Mouse (Mus musculus) T-helper 1 cell (primary cell): ENCODE measurements around the gene Otulin.

Experiments used
- in situ Hi-C: fragments of 300-600 bp; cut with MboI, MseI; formaldehyde crosslinking; loops from one replicate; pipeline ENCODE4 v1.15.1; 2025; ENCODE audit warnings: high pct_unique_total_duplicates

Otulin gene

DNA sequence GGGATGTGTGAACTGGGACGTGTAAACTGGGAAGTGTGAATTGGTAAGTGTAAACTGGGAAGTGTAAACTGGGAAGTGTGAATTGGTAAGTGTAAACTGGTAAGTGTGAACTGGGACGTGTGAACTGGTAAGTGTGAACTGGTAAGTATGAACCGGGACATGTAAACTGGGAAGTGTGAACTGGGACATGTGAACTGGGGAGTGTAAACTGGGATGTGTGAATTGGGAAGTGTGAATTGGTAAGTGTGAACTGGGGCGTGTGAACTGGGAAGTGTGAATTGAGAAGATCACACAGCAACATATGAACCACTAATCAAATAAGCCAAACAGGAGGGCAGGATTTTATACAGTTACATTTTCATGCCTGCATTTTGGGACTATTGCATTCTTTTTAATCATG is 27.9 kb upstream of the Otulin start:
- in situ Hi-C loops = loop anchor here (5.0 kb wide), 1 partner anchor 59 kb away; no protein-coding TSS in a partner anchor

DNA sequence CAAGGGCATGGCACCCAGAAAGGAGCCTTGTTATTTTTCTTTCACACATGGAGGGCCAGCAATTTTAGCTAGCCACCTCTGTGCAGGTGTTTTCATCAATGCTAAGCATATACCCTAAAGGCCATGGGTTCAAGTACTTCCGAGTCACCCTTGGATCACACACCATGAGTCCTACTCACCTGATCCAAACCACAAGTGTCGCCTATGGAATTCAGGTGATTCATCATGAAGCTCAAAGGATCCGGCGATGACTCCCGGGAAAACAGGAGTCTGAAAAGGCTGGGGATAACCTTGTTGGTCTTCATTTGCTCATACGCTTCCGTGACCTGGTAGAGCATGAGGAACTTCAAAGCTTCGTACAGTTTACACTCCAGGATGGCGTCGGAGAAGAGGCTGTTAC is 27.4 kb upstream of the Otulin start:
- in situ Hi-C loops = loop anchor here (5.0 kb wide), 1 partner anchor 59 kb away; no protein-coding TSS in a partner anchor

DNA sequence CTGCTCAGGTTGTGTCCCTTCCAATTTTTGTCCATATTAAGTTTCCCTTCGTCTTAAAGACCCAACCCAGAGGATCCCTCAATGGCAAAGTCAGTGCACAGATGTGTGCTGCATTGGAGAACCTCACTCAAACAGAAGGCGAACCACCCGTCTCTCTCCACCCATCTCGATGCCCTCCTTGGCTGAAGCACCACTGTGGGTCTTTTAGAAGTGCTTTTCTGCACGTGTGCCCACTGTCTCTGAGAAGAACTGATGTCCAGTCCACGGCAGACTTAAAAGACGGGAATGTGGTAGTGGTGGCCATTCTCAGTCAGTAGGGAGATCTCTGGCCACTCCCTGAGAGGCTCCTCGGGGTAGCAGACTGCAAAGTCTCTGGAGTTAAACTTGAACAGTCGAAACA is 26.1 kb upstream of the Otulin start:
- in situ Hi-C loops = loop anchor here (5.0 kb wide), 1 partner anchor 61 kb away; no protein-coding TSS in a partner anchor

DNA sequence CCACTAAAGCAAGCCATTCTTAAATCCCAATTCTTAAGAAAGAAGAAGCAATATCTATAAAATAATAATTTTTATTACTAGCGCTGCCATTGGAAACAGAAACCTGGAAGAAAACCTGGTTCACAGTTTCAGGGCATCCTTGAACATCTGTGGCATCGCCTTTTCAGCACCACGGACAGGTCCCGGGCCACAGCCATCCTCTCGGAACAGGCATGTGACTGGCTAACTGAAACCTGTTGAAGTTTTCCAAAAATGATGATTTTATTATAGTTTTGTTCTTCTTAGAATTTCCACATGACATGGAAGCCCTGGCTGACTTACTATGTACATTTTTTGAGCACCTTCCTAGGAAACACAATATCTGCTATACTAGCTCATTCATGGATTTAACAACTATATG is 24.5 kb upstream of the Otulin start:
- in situ Hi-C loops = loop anchor here (5.0 kb wide), 1 partner anchor 62 kb away; no protein-coding TSS in a partner anchor

DNA sequence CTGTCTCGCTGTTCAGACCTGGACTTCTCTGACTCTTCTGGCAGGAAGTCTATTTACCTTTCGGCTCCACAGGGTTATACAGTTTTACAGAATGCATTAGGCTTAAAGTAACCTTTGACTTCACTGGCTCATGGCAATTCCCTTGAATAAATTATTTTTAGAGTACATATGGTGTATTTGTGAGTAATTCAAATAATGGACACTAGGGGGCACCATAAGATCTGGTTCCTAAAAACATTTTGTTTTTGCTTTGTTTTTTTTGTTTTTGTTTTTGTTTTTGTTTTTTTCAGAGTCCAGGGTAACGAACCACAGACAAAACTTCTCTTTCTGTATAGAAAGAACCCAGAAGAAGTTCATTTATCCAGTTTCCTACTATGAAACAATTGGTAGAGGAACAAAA is 17.2 kb upstream of the Otulin start:
- in situ Hi-C loops = no loop called here

DNA sequence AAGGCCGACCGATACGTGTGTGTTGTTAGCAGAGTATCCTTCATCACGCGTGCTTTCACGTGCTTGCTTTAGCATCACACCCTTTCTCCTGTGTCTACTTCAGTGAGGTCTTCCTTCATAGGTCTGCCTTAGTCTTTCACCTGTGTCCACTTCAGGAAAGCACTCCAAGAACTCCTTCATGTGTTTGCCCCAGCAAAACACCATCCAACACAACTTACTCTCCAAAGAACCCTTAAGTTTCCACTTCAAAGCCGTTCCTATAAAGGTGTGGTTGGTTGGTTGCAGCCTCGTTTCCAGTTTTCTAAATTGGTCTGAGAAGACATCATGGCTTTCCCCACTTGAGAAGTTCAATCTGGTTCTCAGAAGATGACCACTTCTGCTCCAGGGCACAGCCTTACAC is 16.2 kb upstream of the Otulin start:
- in situ Hi-C loops = no loop called here

DNA sequence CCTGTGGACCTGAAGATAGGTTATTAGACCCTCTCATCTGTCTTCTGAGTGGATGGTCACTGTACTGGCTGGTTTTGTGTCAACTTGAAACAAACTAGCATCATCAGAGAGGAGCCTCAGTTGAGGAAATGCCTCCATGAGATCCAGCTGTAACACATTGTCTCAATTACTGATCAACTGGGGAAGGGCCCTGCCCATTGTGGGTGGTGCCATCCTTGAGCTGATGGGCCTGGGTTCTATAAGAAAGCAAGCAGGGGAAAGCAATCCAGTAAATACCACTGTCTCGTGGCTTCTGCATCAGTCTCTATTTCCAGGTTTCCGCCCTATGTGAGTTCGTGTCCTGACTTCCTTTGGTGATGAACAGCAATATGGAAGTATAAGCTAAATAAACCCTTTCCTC is 14.8 kb upstream of the Otulin start:
- in situ Hi-C loops = no loop called here

DNA sequence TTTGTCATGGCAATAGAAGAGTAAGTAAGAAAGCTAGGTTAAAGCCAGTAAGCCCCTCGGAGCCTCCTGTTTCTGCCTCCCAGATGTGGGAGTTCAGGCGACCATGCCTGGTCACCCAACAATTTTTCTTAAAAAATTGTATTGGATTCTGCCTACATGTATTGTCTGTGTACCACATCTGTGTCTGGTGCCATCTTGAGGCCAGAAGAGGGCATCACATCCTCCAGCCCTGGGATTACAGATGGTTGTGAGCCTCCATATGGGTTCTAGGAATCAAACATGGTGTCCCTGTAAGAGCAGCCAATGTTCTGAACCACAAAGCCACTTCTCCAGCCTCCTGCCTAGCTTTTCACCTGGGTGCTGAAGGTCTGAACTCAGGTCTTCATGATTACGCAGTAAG is 12.4 kb upstream of the Otulin start:
- in situ Hi-C loops = no loop called here

DNA sequence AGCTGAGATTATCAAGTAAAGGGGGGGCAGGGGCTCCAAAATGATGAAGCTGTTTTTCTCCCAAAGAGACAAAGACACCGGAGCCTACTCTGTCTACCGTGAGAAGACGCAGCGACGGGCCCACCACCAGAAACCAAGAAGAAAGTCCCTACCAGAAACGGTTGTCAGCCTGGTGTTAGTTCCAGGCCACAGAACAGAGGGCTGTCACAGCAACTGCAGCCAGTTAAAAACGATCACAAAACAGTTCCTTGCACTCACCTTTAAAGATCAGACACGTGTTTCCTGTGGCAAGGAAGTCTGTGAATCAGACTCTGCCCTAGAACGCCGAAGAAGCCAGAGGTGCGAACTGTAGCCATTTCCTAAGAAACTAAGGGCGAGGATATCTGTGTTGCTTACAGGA is 10.7 kb upstream of the Otulin start:
- in situ Hi-C loops = no loop called here

DNA sequence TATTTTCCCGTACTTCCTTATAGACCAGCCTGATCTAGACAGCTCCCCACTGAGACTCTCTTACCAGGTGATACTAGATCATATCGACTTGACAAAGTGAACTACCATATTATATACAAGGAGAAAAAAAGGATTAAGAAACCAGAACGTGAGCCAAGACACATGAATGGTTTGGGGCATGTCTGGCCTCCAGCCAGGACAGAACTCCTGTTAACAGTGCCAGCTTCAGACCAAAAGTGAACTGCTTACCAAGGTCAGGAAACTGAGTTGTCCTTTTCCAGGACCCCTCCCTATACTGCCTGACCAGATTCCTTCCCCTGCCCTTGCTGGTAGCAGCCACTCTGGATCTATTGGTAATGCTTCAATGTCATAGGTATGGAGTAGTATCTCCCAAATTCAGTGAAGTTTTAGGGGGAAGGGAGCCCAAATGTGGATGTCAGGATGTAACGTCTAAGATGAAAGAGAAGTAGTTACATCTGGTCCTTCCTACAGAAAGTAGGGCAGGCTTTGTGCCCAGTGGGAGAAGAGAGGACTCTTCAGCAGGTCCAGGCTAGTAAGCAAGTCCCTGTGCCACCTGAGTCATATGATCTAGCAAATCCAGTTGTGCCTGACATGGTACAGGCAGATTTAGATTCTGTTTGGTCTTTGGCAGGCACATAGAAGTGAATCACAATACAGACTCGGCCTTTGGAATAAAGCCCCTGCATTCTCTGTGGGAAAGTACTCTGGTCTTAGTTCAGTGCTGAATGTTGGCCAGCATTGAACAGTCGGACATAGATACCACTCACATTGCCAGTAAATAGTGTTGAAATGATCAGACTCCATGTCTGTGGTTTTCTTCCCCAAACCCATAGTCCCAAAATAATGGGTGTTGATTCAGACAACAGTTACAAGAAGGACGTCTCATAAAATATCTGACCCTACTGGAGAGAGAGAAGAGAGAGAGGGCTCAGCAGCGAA is 3.7 kb upstream of the Otulin start:
- in situ Hi-C loops = no loop called here

DNA sequence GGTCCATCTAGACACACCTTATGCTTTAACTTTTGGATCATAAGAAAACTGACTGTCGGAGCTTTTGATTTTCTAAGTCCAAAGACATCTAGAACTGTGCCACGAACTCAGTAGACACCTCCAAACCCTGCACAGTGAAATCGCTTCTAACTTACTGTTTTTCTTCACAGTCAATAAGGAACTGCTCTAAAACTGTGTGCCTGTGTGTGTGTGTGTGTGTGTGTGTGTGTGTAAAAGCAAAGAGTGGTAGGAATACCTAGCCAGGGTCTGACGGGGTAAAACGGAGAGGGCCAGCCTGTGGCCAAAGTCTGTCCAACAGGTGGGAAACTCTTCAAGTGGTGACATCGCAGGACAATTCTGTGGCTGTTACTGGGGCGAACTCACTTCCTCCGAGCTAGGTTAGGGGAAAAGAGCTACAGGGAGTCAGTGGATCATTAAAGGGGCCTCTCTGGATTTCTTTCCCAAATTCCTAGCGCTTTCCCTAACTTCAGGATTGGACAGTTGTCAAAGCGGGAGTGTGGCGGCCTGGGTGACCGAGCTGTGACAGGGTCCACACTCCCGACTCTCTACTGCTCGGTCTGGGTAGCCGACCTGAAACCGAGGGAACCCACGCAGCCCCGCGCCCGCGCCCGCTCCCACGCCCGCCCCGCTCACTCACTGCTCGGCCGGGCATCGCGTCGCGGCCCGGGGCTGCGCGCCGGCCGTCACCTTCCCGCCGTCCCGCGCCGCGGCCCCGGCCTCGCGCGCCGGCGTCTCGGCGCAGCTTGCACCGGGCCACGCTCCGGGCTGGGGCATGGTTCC is 493 bp downstream of the Otulin start:
- in situ Hi-C loops = no loop called here

DNA sequence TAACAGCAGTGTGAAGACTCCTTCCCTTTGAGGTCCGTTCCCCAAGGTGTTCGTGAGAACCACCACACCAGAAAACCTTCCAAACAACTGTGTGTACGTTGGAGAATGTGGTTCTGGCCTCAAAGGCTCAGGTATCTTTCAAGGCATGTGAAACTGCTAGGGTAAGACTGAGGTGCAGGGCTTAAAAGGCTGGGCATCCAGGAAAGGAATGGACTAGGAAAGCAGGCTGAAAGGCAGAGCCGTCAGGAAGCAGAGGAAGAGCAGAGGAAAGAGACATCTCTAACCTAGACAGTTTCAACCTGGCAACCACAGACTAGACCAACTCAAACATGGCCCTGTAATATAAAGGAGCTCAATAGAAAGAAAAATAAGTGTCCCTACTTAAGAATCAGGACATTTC is 1.4 kb downstream of the Otulin start:
- in situ Hi-C loops = no loop called here

DNA sequence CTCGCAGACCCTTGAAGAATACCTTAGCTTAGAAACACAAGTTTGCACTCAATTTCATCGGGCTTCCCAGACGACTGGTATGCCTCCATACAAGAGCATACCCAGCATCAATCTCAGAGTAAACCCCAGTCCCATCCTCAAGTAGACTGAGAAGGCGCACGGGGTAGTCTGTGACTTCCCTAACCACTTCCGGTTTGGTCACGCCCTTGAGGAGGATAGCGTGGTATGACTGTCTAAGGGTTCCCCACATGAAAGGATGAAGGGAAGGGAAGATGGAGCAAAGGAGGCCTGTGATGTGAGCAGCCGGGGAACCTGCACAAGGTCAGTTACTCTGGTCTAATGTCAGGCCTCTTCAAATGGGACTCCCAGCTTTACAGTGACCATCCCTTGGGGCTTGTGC is 2.7 kb downstream of the Otulin start:
- in situ Hi-C loops = no loop called here

DNA sequence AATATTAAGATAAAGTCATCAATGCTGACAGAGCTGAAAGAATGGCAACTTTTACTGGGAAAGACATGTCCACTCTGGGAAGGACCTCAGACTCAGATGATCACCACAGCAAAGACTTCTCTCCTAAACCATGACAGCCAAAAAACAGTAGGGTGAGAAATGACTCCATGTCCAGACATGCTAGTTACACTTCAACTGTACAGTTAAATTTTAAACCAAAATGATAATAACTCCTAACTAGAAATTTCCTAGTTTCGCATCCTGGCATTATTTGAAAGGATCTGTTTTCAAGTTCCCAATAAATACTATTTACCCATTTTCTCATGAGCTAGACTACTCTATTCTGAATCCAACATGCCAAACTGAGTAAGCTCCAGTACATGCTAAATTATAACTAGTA is 4.2 kb downstream of the Otulin start:
- in situ Hi-C loops = no loop called here

DNA sequence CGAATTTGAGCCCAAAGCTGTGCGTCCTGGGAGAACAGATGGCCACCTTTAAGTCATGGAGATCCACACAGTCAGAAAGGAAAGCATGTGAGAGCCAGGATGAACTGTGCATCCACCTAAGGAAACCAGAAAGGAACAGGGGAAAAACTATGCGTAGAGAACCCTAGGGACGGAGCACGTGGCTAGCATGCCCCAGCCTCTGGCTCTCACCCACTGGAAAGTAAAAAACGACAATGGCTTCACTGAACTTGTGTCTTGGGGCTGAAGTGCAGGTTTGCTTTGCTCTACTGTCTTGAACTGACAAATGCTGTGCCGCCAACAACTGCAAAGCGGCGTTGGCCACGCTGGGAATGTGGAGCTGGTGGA is 4.6 kb downstream of the Otulin start:
- in situ Hi-C loops = no loop called here

DNA sequence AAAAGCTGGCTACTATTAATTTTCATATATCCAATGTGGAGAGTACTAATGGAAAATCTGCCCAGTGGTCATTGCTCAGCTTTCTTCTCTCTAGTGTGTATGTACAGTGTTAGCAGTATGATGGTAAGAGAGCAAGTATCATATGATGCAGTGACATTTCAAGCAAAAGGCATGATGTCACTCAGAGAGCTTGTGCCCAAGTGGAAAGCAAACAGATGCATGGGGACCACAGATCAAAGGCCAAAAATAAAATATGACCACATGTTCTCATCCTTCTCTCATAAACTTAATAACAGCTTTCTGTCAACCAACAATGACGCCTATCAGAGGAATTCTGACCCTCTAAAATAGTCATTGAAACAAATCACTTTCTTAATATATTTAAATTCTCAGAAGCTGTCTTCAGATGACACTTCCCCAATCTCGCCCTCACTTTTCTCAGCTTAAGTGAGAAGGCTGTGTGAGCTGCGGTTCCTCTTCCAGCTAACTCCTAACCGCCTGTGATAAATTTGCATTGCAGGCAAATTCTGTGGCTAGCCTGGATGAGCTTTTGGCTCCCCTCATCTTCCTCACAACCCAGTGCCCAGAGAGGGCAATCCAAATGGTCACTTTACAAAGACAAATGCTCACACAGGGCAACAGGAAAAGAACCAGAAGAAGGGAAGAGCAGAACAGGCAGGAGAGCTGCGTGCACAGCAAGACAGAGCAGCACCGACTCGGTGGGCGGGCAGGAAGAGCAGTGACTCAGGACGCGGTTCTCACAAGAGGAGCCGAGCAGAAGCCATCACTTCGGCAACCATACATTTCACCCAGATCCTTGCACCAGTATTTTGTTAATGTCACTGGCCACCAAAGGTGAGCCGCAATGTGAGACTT is 5.2 kb downstream of the Otulin start:
- in situ Hi-C loops = no loop called here

DNA sequence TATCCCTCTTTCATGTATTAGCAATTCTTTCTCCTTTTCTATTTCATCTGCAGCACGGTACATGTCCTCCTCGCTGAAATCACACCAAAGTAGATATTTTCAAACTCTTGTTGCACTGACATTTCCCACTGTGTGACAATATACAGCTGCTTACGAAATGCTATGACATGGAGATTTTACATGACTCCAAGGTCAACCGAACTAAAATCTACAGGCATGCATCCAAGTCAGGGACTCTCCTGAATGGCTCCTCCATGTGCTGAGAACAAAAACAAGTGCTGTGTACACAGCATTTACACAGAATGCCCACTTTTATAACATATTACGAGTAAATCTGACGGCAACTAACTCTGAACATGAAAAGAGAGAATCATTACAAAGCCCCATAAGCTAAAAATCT is 7.2 kb downstream of the Otulin start:
- in situ Hi-C loops = no loop called here

DNA sequence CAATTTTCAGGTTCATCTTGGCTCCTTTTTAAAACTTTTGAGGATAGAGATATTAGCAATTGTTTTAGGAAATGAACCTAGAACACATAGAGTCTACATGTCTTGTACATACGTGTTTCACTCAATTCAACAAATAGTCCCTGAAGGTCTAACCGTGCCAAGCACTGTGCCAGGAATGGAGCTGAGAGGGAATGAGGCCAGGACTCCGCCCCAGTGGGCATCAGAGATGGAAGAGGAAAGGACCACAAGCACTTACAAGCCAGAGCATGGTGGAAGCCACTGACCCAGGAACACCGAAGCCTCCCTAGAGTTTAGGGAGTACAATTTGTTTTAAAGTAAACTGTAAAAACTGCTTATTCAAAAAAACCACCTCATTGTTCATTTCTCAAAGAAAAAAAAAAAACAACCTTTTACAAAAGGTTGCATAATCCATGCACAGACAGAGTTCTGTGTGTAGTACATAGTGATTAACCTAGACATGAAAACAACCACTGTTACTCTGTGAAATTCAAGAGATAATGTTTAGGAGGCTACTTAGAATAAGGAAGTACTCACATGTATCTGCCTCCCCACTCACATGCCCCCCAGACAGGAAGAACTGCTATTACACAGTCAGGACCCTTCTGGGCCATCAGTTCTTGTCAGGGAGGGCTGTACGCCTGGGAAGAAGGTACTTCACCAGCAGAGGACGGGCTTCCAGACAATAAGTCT is 9.9 kb downstream of the Otulin start:
- in situ Hi-C loops = no loop called here

DNA sequence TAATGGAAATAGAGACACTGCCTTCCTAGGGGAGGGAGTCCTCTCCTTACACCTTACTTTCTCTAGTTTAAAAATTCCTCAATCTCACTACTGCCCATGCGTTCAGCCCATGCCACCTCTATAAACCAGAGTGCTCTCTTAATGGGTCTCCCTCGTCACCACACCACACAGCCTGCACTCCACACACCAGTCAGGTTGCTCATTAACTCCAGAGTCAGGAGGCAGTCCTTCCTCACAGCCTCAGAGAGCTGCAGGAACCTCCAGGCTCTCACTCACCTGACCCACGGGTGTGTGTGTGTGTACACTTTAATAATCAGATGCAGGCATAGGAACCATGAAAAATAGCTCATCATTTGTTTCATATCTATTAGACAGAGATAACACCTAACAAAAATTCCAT is 10.8 kb downstream of the Otulin start:
- in situ Hi-C loops = no loop called here

DNA sequence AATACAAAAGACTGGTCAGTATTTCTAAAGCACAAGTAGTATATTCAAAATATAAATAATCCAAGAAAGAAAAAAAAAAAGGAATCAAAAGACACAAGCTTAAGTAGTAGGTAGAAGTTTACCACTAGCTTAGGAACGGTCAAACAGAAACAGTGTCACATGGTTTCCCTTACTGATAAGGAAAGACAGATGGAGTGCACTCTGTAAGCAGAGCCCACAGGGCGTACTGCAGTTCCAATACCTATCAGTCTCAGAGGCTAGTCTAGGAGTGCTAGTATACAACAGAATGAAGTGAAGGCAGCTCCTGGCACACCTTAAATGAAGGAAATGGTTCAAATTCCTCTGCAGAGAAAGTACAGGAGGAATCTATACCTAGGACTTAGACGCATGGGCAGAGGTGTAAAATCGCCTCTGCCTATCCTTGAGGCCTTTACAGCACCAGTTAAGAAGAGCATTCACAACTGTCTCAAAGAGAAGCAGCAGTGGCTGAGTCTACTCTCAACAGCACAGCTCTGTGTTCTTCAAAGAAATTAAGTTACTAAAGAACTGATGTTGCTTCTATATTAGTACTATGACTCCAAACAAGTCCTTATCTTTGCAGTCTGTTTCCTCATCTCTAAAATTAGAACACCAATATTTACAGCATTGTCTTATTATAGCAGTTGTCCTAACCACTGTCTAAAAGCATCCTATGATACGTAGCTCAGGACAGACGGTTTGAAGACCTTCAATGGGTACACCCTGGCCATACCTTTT is 11.5 kb downstream of the Otulin start:
- in situ Hi-C loops = no loop called here
